Mouse (Mus musculus): ENCODE data around the gene Nptxr.

Nptxr gene

GRCm38 (mm10) chr15:79751772-79752171 lies 52.8 kb downstream of the Nptxr start:
- DNase-seq = peak; percentile 69

- no peak for DNase-seq
Measured at GRCm38 (mm10) chr15:79750266-79750665, 54.3 kb downstream of the Nptxr start.

- DNase-seq = no peak
Measured at GRCm38 (mm10) chr15:79749162-79749561, 55.4 kb downstream of the Nptxr start.

- DNase-seq = no peak
Measured at GRCm38 (mm10) chr15:79747998-79748397, 56.6 kb downstream of the Nptxr start.

GRCm38 (mm10) chr15:79745883-79746282 lies 58.7 kb downstream of the Nptxr start:
- DNase-seq = no peak

GRCm38 (mm10) chr15:79745312-79745711 lies 59.3 kb downstream of the Nptxr start:
- DNase-seq = no peak

GRCm38 (mm10) chr15:79744742-79745141 lies 59.8 kb downstream of the Nptxr start:
- DNase-seq = no peak

GRCm38 (mm10) chr15:79744001-79744400 lies 60.6 kb downstream of the Nptxr start:
- DNase-seq = no peak

GRCm38 (mm10) chr15:79742706-79743023 lies 61.9 kb downstream of the Nptxr start:
- no peak for DNase-seq

GRCm38 (mm10) chr15:79741921-79742705 lies 62.5 kb downstream of the Nptxr start, which contains the start of gene Sun2:
TSS of gene Sun2 (minus strand) at chr15:79742536.
- peak; percentile 94 for DNase-seq

GRCm38 (mm10) chr15:79741173-79741858 lies 63.2 kb downstream of the Nptxr start:
- no peak for DNase-seq

- no peak for DNase-seq
Measured at GRCm38 (mm10) chr15:79740739-79741138, 63.8 kb downstream of the Nptxr start.

All from layer of hippocampus, adult 9-11 months (tissue).